Mouse (Mus musculus): ENCODE data around the gene Coa7. TPM values are rescaled to one million over a fixed set of nuclear protein-coding genes. Genes with fewer than 3 reads are reported as not detected.

Coa7 gene
- 10.5 and 14.3 TPM in 2 replicates for polyA plus RNA-seq (2012; rRNA removed; ENCODE audit: low replicate concordance)

GRCm38 (mm10) chr4:108327730-108328484 is at the start of gene Coa7:
TSS of gene Coa7 (plus strand) at chr4:108328140.

DNA sequence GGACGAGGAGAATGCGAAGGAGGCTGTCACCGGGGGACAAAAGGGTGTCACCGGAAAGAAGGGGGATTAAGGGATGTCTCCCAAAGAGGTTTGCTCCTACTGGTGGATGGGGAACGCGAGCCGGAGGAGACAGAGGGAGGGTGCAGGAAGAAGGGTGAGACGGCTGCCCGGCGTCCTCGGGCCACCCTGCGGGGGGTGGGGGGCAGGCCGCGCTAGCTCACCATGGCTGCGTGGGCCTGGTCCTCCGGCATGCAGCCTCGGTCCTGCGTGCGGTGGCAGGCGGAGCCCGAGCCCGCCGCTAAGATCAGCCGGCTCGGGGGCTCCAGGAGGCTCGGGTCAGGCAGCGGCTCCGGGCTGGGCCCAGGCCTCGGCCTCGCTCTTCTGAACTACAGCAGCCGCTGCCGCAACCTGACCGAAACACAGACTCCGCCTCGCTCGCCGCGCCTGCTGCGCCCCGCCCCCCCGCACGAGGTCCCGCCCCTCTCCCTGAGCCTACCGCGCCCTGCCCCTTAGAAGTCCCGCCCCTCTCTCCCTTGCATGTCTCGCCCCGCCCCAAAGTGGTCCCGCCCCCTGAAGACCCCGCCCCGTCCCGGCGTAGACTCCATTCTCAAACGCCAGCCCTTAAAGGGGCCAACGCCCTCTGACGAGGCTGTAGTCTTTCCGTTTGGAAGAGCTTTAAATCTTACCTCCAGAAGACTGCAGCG is 27.1 kb upstream of the Coa7 start, which contains the start of gene Zyg11b:
TSS of gene Zyg11b (minus strand) at position 427 of the 704 bp plus-strand sequence.

GRCm38 (mm10) chr4:108383183-108383714 is 55.3 kb downstream of the Coa7 start, which contains the start of gene Shisal2a:
TSS of gene Shisal2a (minus strand) at chr4:108383349.

Other genes starting within 250 kb of the Coa7 start
- gene Podn, start 231.7 kb upstream of the Coa7 start, polyA plus RNA-seq (2012; rRNA removed; ENCODE audit: low replicate concordance): 36.7 and 61.3 TPM in 2 replicates
- gene Scp2, start 183.1 kb upstream of the Coa7 start, polyA plus RNA-seq (2012; rRNA removed; ENCODE audit: low replicate concordance): 320 and 765 TPM in 2 replicates
- gene Echdc2, start 162.7 kb upstream of the Coa7 start, polyA plus RNA-seq (2012; rRNA removed; ENCODE audit: low replicate concordance): 82.3 and 97.5 TPM in 2 replicates
- 2.3 and 2.8 TPM in 2 replicates for gene Zyg11a, start 110.1 kb upstream of the Coa7 start, polyA plus RNA-seq (2012; rRNA removed; ENCODE audit: low replicate concordance)
- gene Zyg11b, start 27.0 kb upstream of the Coa7 start, polyA plus RNA-seq (2012; rRNA removed; ENCODE audit: low replicate concordance): 10.3 and 14.1 TPM in 2 replicates
- 0.68 TPM in 1 of 2 replicates, not detected in the other for gene Shisal2a, start 55.2 kb downstream of the Coa7 start, polyA plus RNA-seq (2012; rRNA removed; ENCODE audit: low replicate concordance)
- 44.6 and 53.7 TPM in 2 replicates for gene Gpx7, start 78.8 kb downstream of the Coa7 start, polyA plus RNA-seq (2012; rRNA removed; ENCODE audit: low replicate concordance)
- gene Tut4, start 131.3 kb downstream of the Coa7 start, polyA plus RNA-seq (2012; rRNA removed; ENCODE audit: low replicate concordance): 23.6 and 41.3 TPM in 2 replicates